Mouse (Mus musculus) heart, postnatal 0 days (tissue): Measurements from ENCODE around the gene Klf7. TPM values are rescaled to one million over a fixed set of nuclear protein-coding genes. Genes with fewer than 3 reads are reported as not detected.

Experiments
- ATAC-seq: fragments of 200-750 bp; cut with Nextera tagmentation; 2 replicates; pipeline ENCODE4 v1.8.0; 2017; ENCODE audit warnings: low read depth, moderate number of reproducible peaks, moderate library complexity; ENCODE audit not compliant: insufficient read depth
- DNase-seq: peaks from one replicate; pipeline ENCODE4 v3.0.0-alpha.2; 2016; ENCODE audit warnings: low spot score
- H3K27ac ChIP-seq: fragments of 300-500 bp; sonication (generic); 2 replicates; pipeline ENCODE4 v1.5.1; 2014; ENCODE audit warnings: low read depth, mild to moderate bottlenecking
- H3K27me3 ChIP-seq: fragments of 300-500 bp; sonication (generic); 2 replicates; pipeline ENCODE4 v1.6.1; 2014; ENCODE audit warnings: low read length, mixed read lengths; ENCODE audit not compliant: control insufficient read depth, insufficient read depth
- H3K36me3 ChIP-seq: fragments of 300-500 bp; sonication (generic); replicated peaks from 2 replicates; pipeline ENCODE4 v1.6.1; 2014; ENCODE audit warnings: low read length, mixed read lengths; ENCODE audit not compliant: control insufficient read depth, insufficient read depth
- H3K4me1 ChIP-seq: fragments of 300-500 bp; sonication (generic); 2 replicates; pipeline ENCODE4 v1.6.1; 2014; ENCODE audit warnings: antibody characterized with exemption; ENCODE audit not compliant: control insufficient read depth, insufficient read depth
- H3K4me2 ChIP-seq: fragments of 300-500 bp; sonication (generic); 2 replicates; pipeline ENCODE4 v1.6.1; 2014; ENCODE audit warnings: low read depth, mild to moderate bottlenecking, low read length, moderate library complexity
- H3K4me3 ChIP-seq: fragments of 300-500 bp; sonication (generic); 2 replicates; pipeline ENCODE4 v1.5.1; 2014; ENCODE audit warnings: low read depth, low read length
- H3K9ac ChIP-seq: fragments of 300-500 bp; sonication (generic); replicated peaks from 2 replicates; pipeline ENCODE4 v1.6.1; 2014; ENCODE audit warnings: low read depth, low read length, mixed read lengths
- H3K9me3 ChIP-seq: fragments of 300-500 bp; sonication (generic); replicated peaks from 2 replicates; pipeline ENCODE4 v1.6.1; 2016; ENCODE audit warnings: low read length; ENCODE audit not compliant: control insufficient read depth
- CTCF ChIP-seq: IDR thresholded peaks from 2 replicates; pipeline ENCODE4 v1.5.1; 2016; ENCODE audit warnings: antibody characterized with exemption, control low read depth, low read depth
- EP300 ChIP-seq: IDR thresholded peaks from 2 replicates; pipeline ENCODE4 v1.6.1; 2016; ENCODE audit warnings: antibody characterized with exemption, low read depth
- WGBS: fragments of 180-500 bp; shearing (Covaris S2); extraction: QIAGEN DNeasy Blood & Tissue Kit; methylation state at CpG from one replicate; pipeline ENCODE4 v1.1.7; 2014; 5-methylcytosine and 5-hydroxymethylcytosine counted together
- polyA plus RNA-seq: library from polyadenylated mRNA; unstranded; fragments of >200 nt; fragmentation: Nextera tagmentation; extraction: Ambion mirVana; gene quantifications from 2 replicates; pipeline ENCODE4 v1.2.1, GENCODE M21; 2015
- total RNA-seq: library from RNA; depleted of rRNA; stranded (reverse); fragments of >200 nt; gene quantifications from 2 replicates; pipeline ENCODE4 v1.2.3, GENCODE M21; 2014; ENCODE audit warnings: low replicate concordance

Gene Klf7
- total and polyA plus RNA-seq, 2 experiments from 2014 or later, result 8.6 to 17.4 TPM

DNA sequence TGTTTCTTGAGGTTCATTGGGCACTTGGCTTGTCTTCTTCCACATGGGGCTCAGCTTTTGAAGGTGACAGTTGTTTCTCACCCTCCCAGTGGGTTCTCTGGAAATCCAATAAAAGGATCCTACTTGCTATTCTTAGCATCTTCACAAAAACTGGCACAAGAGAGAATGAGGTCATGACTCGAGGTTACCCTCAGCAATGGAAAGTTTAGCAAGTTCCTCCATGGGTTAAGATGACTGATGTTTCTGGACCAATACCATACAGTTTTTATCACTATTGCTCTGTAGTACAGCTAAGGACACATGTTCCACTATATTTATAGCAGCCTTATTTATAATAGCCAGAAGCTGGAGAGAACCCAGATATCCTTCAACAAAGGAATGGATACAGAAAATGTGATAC is 12.4 kb upstream of the Klf7 start:
- no peak overlapping the region for H3K4me2 ChIP-seq
- no peaks in the 10 kb centered on the region for H3K27me3 ChIP-seq
- 45% methylated on average over 1 of the region's 1 CpGs for WGBS
- TF ChIP-seq CTCF (no peak), EP300 (no peak)
- H3K4me3 ChIP-seq, result no peak overlapping the region
- H3K36me3 ChIP-seq, result no peaks in the 10 kb centered on the region
- no peak for DNase-seq
- H3K27ac ChIP-seq, result no peak overlapping the region
- no peaks in the 10 kb centered on the region for H3K4me1 ChIP-seq
- H3K9me3 ChIP-seq, result no peaks in the 10 kb centered on the region
- H3K9ac ChIP-seq, result no peak overlapping the region
- ATAC-seq, result peak; percentile 55; the same call in 1 of the 2 replicates

DNA sequence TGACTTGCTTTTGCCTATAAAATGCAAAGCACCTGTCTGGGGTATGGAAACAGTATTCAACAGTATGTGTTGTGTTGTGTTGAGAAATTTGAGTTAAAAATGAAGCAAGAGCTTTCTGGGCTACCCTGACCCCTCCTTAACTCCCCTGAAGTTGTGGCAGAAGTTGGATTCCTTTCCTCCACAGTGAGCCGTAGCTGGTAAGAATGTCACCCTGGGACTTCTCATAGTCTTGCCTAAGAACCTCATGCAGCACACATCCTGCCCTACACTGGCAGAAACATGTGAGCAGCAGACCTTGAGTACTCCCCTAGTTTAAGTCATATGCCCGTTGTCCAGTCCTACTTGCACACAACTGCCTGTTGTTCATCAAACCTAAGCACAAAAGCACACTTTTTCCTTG is 4.7 kb upstream of the Klf7 start:
- Histone ChIP-seq H3K4me2 (no peak overlapping the region), H3K4me1 (0 out of 2 replicates have a peak, but pooled peaks cover 3% of the 10 kb centered on the region), H3K36me3 (no peaks in the 10 kb centered on the region), H3K27ac (no peak overlapping the region), H3K9ac (no peak overlapping the region), H3K9me3 (no peaks in the 10 kb centered on the region), H3K4me3 (no peak overlapping the region), H3K27me3 (no peaks in the 10 kb centered on the region)
- no peak for TF ChIP-seq CTCF
- ATAC-seq (no peak), DNase-seq (no peak)
- 63% methylated on average over 2 of the region's 2 CpGs for WGBS

DNA sequence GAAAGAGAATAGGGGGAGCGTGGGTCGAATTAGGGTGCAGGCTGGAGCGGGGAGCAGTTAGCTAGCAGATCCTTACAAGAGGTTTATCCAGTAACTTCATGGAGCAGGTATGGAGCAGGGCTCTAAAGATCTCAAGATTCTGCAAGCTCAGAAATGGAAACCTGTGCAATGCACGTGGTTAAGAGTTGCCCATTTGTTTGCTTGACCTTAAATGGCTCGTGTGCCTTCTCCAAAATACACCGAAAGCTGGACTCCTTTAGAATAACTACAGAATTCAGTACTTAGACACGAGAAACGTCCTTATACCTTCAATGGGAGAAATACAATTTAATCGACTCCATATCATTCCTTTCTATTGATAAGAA is 366 bp upstream of the Klf7 start:
- DNase-seq (no peak), ATAC-seq (no peak)
- no peak for TF ChIP-seq EP300
- TF ChIP-seq CTCF, result no peak
- Histone ChIP-seq H3K4me3 (peak overlapping the region; percentile 83), H3K9ac (peak overlapping the region; percentile 99), H3K9me3 (no peaks in the 10 kb centered on the region), H3K36me3 (no peaks in the 10 kb centered on the region), H3K27ac (peak overlapping the region; percentile 100), H3K4me1 (peaks cover 13% of the 10 kb centered on the region), H3K27me3 (no peaks in the 10 kb centered on the region), H3K4me2 (peak overlapping the region; percentile 73)
- 17% methylated on average over 9 of the region's 9 CpGs for WGBS

DNA sequence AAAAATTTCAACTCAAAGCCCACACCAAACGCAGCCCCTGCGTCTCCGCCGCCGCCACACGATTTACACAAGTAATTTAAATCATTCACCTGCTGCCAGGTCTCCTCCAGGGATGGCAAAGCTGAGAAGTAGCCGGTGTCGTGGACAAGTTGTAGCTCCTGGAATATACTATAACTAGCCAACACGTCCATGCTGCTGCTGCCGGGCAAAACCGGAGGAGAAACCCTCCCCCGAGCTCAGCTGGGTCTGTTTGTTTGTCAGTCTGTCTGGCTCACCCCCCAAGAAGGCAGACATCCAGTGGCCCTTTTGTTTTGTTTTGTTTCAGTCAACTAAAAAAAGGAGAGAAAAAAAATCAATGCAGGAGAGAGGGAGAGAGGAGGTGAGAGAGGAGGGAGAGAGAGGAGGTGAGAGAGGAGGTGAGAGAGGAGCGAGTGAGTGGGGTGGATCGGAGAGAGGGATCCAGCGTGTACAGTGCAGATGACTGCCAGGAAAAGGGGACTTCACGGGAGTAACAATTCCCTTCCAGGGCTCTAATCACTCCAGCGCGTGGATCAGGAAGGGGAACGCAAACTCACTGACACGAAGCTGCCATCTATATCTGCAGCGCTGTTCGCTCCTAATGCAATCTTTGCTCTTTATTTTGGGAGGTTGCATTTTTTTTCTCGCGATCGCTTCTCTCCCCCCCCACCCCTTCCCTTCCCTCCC is 1.1 kb downstream of the Klf7 start:
- peak; percentile 28 for ATAC-seq
- no peaks in the 10 kb centered on the region for H3K36me3 ChIP-seq
- no peaks in the 10 kb centered on the region for H3K27me3 ChIP-seq
- peak overlapping the region; percentile 71 for H3K4me2 ChIP-seq
- peak; percentile 34 for DNase-seq
- H3K4me1 ChIP-seq, result peaks cover 22% of the 10 kb centered on the region
- H3K9ac ChIP-seq, result peak overlapping the region; percentile 93
- WGBS, result 0% methylated on average over 25 of the region's 25 CpGs
- H3K4me3 ChIP-seq, result peak overlapping the region; percentile 88
- H3K9me3 ChIP-seq, result no peaks in the 10 kb centered on the region
- peak overlapping the region; percentile 98 for H3K27ac ChIP-seq
- TF ChIP-seq CTCF (no peak), EP300 (0 out of 2 replicates have a peak, but pooled peaks have one; percentile 44)

DNA sequence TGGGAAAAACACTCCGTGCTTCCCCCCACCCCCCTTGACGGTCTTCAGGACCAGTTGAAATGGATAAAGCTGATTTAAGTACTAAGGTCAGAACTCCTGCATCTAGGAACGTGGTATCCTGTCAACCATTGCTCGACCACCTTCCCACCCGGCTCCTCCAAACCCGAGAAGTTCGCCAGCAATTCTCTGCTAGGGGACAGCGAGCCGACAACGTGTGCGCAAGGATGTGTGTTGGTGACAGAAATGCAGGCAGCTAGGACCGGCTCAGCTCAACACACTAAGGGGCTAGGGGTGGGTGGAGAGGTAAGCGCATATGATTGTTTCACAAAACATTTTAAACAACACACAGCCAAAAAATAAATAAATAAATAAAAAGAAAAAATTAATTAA is 1.7 kb downstream of the Klf7 start:
- under 1% methylated on average over 13 of the region's 13 CpGs for WGBS
- H3K4me2 ChIP-seq, result peak overlapping the region; percentile 71
- H3K4me1 ChIP-seq, result peaks cover 24% of the 10 kb centered on the region
- no peaks in the 10 kb centered on the region for H3K9me3 ChIP-seq
- peak overlapping the region; percentile 88 for H3K4me3 ChIP-seq
- H3K9ac ChIP-seq, result peak overlapping the region; percentile 93
- no peaks in the 10 kb centered on the region for H3K27me3 ChIP-seq
- no peaks in the 10 kb centered on the region for H3K36me3 ChIP-seq
- H3K27ac ChIP-seq, result peak overlapping the region; percentile 98
- TF ChIP-seq CTCF, result no peak
- no peak for TF ChIP-seq EP300
- ATAC-seq, result no peak
- peak; percentile 44 for DNase-seq

DNA sequence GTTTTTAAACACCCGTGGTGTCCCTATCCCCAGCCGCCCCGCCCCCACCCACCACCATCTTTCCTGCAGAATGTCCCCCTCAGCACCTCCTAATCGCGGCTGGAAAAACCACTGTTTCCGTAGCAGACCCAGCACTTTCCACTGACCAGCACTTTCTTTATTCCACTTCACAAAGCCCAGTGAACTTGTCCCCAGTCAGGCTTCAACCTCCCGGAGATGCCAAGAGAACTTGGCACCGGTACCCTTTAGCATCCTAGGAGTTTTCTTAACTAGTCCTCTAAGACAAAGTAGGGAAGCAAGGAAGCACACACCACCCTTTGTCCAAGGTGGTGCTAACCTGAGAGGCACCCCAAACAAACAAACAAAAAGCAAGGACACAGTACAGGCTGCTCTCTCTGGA is 2.2 kb downstream of the Klf7 start:
- Histone ChIP-seq H3K27ac (peak overlapping the region; percentile 98), H3K9me3 (no peaks in the 10 kb centered on the region), H3K36me3 (no peaks in the 10 kb centered on the region), H3K4me1 (peaks cover 24% of the 10 kb centered on the region), H3K4me2 (peak overlapping the region; percentile 71), H3K9ac (peak overlapping the region; percentile 93), H3K27me3 (no peaks in the 10 kb centered on the region), H3K4me3 (peak overlapping the region; percentile 88)
- WGBS, result 0% methylated on average over 8 of the region's 8 CpGs
- TF ChIP-seq CTCF (no peak), EP300 (no peak)
- ATAC-seq, result no peak
- peak; percentile 27 for DNase-seq
